Mouse (Mus musculus) T-helper 2 cell (primary cell): Measurements from ENCODE around the gene Dnm2.
"Not testable (repeated sequence)": the region's sequence is repeated elsewhere in the genome, so short reads cannot be mapped to it uniquely, and the experiment has no call there.

ENCODE experiments used
- in situ Hi-C: fragments of 300-600 bp; cut with MboI, MseI; formaldehyde crosslinking; loops from one replicate; pipeline ENCODE4 v1.15.1; 2025; ENCODE audit warnings: high pct_unique_total_duplicates

The Dnm2 gene

GRCm38 (mm10) chr9:21505767-21506166 lies 81.1 kb downstream of the Dnm2 start:
- in situ Hi-C loops: no loop called here

DNA sequence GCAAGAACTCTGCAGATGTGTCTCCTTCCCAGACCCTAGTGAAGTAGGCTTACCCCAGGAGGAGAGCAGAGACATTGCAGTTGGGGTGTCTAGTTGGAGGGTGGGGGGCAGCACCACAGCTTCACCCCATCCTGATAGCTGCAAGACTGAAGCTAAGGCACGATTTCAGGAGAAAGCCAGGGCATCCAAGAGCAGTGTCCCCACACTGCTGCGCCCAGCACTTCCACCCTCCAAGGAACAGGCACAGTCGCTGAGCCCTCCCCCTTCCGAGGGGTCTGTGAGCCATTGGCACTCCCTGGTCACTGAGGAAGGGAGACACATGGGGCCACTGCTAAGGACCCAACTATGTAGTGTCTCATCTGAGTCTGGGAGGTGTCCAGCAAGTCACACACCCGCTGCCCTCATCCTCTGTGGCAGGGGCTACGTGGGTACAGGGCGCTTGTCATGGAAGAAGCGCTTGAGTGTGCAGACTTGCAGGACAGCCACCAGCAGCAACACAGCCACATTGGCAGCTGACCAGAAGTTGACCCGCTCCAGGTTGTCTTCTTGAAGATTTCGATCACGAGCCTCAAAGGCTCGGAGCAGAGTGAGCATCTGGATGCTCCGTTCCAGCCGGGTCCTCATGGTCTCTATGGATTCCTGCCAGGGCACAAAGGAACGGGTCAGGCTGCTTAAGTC lies 83.2 kb downstream of the Dnm2 start:
- in situ Hi-C loops: no loop called here

DNA sequence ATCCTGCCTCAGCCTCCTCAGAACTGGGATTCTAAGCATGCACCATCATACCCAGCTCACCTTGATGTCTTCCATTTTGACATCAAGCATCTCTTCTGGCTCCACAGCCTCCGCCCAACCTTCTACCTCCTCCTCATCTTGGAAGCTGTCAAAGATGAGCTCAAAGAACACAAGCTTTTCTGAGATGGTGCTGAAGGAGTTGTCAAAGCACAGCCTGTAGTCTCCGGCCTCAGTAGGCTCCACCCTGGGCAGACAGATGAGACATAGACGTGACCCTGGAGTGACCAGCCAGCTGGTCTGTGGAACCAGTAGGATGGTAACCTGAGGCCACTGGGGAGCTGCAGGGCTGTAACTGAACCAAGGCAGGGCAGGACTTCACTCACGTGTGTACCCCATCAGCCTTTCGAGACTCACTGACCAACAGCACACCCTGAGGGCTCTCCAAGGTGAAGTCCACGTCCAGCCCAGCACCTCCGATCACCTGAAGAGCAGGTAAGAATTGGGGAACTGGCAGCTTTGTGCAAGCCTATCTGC lies 84.2 kb downstream of the Dnm2 start:
- in situ Hi-C loops: no loop called here

- in situ Hi-C loops: no loop called here
Measured at GRCm38 (mm10) chr9:21509772-21510688, 85.3 kb downstream of the Dnm2 start, which contains the start of gene Tmed1. TSS of gene Tmed1 (minus strand) at chr9:21510252.

DNA sequence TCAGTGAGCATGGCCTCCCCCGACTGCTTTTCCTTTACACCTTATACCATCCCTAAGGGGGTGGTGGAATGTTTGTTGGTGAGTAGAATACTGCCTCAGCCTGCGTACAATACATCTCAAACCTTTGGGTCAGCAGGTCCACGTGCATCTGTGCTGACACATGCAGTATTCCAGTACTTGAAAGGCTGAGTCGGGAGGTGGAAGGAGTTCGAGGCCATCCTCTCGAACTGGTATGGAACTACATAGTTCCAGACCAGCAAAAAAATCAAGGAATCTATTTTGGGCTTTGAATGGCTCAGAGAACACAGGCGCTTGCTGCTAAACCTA lies 85.9 kb downstream of the Dnm2 start:
- in situ Hi-C loops: no loop called here

GRCm38 (mm10) chr9:21511052-21511451 lies 86.3 kb downstream of the Dnm2 start:
- in situ Hi-C loops: no loop called here

GRCm38 (mm10) chr9:21513466-21513865 lies 88.8 kb downstream of the Dnm2 start:
- in situ Hi-C loops: no loop called here

DNA sequence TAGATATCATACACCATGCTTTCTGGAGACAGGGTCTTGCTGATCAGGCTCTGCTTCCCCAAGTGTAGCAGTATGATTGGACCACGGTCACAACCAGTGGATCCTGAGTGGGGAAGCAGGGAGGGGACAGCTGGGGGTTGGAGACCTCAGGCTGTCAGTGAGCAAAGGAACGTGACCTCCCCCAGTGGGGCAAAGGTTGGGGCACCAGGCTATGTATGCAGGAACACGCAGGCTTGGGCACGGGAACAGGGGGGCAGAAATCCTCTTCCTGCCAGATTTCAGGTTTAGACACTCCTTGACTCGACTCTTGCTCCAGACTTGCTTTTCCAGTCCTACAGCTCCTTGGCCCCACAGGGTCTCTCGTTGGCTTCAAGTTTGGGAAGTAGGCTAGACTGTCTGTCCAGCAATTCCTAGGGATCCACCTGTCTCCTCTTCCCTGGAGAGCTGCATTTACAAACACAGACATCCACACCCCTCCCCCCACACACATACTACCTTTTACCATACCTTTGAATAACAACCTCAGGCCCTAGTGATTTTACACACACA lies 93.3 kb downstream of the Dnm2 start:
- in situ Hi-C loops: no loop called here

DNA sequence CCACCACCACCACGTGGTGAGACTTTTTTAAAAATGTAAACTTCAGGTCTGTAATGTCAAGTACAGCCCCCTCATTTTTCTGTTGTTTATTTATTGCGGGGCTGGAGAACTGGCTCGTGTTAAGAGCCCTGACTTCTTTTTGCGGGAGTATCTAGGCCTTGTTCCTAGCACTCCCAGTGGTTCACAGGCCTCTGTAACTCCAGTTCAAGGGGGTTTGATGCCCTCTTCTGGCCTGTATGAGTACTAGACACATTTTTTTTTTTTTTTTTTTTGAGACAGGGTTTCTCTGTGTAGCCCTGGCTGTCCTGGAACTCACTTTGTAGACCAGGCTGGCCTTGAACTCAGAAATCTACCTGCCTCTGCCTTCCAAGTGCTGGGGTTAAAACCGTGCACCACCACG lies 94.0 kb downstream of the Dnm2 start:
- in situ Hi-C loops: not testable (repeated sequence)

- in situ Hi-C loops: no loop called here
Measured at GRCm38 (mm10) chr9:21525142-21525936, 100.6 kb downstream of the Dnm2 start.

- in situ Hi-C loops: no loop called here
Measured at GRCm38 (mm10) chr9:21525937-21526633, 101.4 kb downstream of the Dnm2 start, which contains the start of gene AB124611. TSS of gene AB124611 (plus strand) at chr9:21526176.

DNA sequence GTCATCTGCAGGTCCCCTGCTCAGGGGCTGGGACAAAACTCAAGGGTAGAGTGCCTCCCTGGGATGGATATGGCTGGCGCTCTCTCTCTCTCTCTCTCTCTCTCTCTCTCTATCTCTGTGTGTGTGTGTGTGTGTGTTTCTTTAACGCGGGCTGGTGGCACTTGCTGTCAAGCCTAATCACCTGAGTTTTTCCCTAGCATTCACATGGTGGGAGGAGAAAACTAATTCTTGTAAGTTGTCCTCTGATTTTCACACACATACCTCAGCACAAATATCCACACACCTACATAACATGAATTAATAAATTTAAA lies 101.9 kb downstream of the Dnm2 start:
- in situ Hi-C loops: no loop called here

DNA sequence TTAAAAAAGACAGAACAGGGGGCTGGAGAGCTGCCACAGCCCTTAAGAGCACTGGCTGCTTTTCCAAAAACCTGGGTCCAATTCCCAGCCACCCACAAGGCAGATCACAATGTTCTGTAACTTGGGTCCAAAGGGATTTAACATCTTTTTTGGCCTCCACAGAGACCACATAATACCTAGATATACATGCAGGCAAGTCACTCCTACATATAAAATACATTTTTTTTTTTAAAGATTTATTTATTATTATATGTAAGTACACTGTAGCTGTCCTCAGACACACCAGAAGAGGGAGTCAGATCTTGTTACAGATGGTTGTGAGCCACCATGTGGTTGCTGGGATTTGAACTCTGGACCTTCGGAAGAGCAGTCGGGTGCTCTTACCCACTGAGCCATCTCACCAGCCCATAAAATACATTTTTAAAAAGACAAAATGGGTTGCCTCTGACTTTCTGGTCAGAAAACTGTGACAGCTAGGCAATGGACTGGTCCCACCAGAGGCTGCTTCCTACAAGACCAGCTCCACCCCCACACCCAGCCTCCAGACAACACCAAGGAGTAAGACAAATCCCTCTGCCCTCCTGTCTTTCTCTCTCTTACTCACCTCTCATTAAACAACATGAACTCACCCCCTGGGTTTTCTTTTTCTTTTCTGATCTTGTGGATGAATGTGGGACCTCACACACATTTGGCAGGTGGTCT lies 102.5 kb downstream of the Dnm2 start:
- in situ Hi-C loops: no loop called here

- in situ Hi-C loops: no loop called here
Measured at GRCm38 (mm10) chr9:21527917-21528324, 103.2 kb downstream of the Dnm2 start.

DNA sequence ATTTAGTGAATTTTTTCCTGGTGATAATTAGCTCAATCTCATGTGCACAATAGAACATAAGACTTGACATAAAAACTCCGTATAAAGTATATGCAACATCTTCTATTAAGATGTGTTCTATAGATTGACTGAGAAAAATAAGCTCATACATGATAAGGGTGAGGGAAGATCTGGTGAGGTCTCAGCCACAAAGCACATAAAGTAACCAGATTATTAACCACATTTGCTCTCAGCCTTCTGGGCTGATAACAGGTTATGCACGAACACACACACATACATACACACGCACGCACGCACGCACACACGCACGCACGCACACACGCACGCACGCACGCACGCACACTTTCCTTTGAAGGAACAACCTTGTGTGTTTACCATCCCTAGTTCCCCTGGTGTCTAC lies 111.8 kb downstream of the Dnm2 start:
- in situ Hi-C loops: no loop called here

GRCm38 (mm10) chr9:21537009-21537408 lies 112.3 kb downstream of the Dnm2 start:
- in situ Hi-C loops: no loop called here

DNA sequence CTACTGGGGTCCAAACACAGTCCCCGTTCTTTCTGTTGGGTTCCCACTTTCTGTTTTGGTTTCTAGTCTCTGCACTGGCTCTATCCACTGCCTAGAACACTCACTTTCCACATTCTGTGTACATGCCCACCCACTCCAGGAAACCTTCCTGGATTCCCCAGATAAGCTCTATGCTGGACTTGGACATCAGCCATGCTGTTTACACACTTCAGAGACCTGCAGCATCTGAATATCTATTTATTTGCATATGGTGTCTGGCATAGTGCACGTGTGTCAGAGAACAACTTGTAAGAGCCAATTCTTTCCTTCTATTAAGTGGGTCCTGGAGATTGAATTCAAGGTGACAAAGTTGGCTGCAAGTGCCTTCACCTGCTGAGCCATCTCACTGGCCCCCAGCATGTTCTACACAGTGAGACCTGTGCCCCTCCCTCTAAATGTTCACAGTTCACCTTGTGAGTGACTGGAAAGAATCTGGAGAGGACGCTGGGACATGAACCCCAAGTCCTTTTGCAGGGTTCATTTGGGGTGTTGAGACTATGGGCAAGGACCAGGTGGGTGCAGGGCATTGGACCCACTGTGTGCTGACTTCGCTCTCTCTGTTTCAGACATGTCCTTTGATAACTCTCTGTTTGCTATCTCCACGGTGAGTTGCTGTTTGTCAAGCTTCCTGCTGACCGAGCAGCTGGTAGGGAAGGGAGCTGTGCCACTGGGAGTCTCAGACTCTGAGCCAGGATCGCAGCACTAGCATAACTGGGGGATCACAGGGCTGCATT lies 115.5 kb downstream of the Dnm2 start:
- in situ Hi-C loops: no loop called here

GRCm38 (mm10) chr9:21542001-21542400 lies 117.3 kb downstream of the Dnm2 start:
- in situ Hi-C loops: not testable (repeated sequence)

DNA sequence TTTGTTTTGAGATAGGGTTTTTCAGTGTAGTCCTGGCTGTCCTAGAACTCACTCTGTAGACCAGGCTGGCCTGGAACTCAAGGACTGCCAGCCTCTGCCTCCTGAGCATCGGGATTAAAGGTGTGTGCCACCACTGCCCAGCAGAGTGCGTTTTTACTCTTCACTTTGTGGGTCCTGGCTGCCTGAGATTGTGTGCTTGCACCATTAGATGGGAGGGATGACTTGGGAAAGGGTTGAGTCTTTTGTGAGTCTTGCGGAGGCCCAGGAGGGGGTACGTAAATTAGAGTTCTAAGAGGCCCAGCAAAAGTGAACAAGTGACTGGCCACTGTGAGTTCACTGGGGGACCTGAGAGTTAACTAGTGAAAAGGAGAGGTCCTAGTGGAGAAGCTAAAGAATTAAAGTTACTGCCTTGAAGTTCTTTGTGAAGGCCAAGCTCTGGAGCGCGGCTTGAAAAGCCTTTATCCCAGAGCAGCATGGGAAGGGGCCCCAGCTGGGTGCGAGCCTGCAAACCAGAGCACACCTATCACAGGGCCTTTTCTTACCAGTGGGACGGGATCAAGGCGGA lies 120.7 kb downstream of the Dnm2 start:
- in situ Hi-C loops: no loop called here
